Mouse (Mus musculus) hindbrain, embryonic 11.5 days (tissue): ENCODE results near the gene Kcnma1. TPM values are rescaled to one million over a fixed set of nuclear protein-coding genes. Genes with fewer than 3 reads are reported as not detected.

Source experiments
- ATAC-seq: fragments of 200-750 bp; cut with Nextera tagmentation; 2 replicates; pipeline ENCODE4 v1.8.0; 2017; ENCODE audit warnings: mild to moderate bottlenecking, moderate TSS enrichment, moderate library complexity; ENCODE audit not compliant: low FRiP score
- DNase-seq: peaks from one replicate; pipeline ENCODE4 v3.0.0-alpha.2; 2015; ENCODE audit warnings: low spot score
- H3K27ac ChIP-seq: fragments of 300-500 bp; sonication (generic); 2 replicates; pipeline ENCODE4 v1.5.1; 2014; ENCODE audit warnings: mild to moderate bottlenecking, low read depth, low read length
- H3K27me3 ChIP-seq: fragments of 300-500 bp; sonication (generic); 2 replicates; pipeline ENCODE4 v1.6.1; 2014; ENCODE audit warnings: mild to moderate bottlenecking, low read length, moderate library complexity, mixed read lengths; ENCODE audit not compliant: control insufficient read depth, insufficient read depth
- H3K36me3 ChIP-seq: fragments of 300-500 bp; sonication (generic); 2 replicates; pipeline ENCODE4 v1.6.1; 2014; ENCODE audit warnings: mild to moderate bottlenecking, low read length, moderate library complexity, mixed read lengths; ENCODE audit not compliant: control insufficient read depth, insufficient read depth
- H3K4me1 ChIP-seq: fragments of 300-500 bp; sonication (generic); replicated peaks from 2 replicates; pipeline ENCODE4 v1.6.1; 2014; ENCODE audit warnings: low read length, mixed read lengths; ENCODE audit not compliant: control insufficient read depth, insufficient read depth
- H3K4me2 ChIP-seq: fragments of 300-500 bp; sonication (generic); replicated peaks from 2 replicates; pipeline ENCODE4 v1.6.1; 2014; ENCODE audit warnings: mild to moderate bottlenecking, low read depth, low read length
- H3K4me3 ChIP-seq: fragments of 300-500 bp; sonication (generic); 2 replicates; pipeline ENCODE4 v1.5.1; 2014; ENCODE audit warnings: low read depth, low read length
- H3K9ac ChIP-seq: fragments of 300-500 bp; sonication (generic); 2 replicates; pipeline ENCODE4 v1.6.1; 2014; ENCODE audit warnings: low read depth, low read length
- H3K9me3 ChIP-seq: fragments of 300-500 bp; sonication (generic); 2 replicates; pipeline ENCODE4 v1.6.1; 2016; ENCODE audit warnings: low read length; ENCODE audit not compliant: control insufficient read depth
- WGBS: fragments of 180-500 bp; shearing (Covaris S2); extraction: QIAGEN DNeasy Blood & Tissue Kit; methylation state at CpG from one replicate; pipeline ENCODE4 v1.1.7; 2014; 5-methylcytosine and 5-hydroxymethylcytosine counted together
- polyA plus RNA-seq: library from polyadenylated mRNA; unstranded; fragments of >200 nt; fragmentation: Nextera tagmentation; extraction: Ambion mirVana; gene quantifications from 2 replicates; pipeline ENCODE4 v1.2.1, GENCODE M21; 2014

The Kcnma1 gene
- polyA plus RNA-seq, 1 experiment from 2014 or later: 1.8 TPM

DNA sequence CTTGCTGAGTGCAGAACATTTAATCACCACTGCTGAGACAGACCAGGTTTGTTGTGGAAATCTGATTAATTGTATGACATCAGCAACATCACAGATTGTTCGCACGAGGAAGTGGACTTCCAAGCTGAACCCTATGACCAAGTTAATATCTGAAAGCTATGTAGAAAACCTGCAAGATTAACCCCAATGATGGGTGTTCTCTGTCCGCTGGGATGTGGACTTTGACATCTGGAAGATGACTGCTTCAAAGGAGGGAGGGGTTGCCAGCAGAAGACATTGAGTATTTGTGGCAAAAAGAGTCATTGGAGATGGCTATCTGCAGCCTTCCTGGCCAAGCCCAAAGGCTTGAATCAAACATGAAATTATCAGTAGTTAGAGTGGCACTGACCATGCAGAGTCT is 480.9 kb downstream of the Kcnma1 start:
- WGBS: 86% methylated on average over 3 of the region's 3 CpGs

DNA sequence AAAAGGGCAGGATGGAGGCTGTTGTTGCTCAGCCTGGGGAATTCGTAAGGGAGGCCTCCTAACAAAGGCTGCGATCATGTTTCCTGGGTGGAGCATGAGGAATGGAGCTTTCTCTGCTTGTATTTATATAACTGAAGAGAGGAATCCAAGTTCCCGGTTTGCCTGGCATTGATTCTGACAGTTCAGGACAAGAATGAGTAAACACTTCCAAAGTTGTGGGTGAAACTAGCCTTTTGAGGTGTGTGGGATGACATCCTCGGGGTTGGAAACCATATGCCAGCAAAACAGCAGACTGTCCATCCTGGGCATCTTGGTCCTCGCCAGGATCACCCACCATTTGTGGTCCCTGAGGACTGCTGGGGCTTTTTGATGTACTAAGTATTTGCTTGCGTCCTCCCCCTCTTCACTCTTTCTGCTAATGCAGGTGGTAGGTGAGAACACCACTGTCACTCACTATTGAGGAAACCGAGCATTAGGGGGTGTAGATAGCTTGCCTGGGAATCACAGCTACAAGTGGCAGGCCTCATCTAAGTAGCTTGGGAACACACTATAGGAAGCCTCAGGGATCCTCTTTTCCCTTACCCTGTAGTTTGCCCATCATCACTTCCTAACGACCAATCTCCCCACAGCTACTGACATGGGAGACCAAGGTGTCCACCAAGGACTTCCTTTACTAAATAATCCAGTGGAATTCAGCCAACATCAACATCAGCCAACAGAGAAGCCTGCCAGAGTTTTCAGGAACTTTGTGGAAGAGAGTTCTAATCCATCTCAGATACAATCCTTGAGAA is 482.4 kb downstream of the Kcnma1 start:
- no peaks in the 10 kb centered on the region for H3K9me3 ChIP-seq
- no peaks in the 10 kb centered on the region for H3K27me3 ChIP-seq
- DNase-seq: no peak
- no peak overlapping the region for H3K9ac ChIP-seq
- no peak overlapping the region for H3K4me2 ChIP-seq
- 81% methylated on average over 8 of the region's 8 CpGs for WGBS
- H3K4me1 ChIP-seq: no peaks in the 10 kb centered on the region
- H3K4me3 ChIP-seq: no peak overlapping the region
- H3K27ac ChIP-seq: no peak overlapping the region
- ATAC-seq: no peak
- H3K36me3 ChIP-seq: no peaks in the 10 kb centered on the region

More for the DNA sequence above, 480.9 kb downstream of the Kcnma1 start:
- no peak for DNase-seq
- H3K4me2 ChIP-seq: no peak overlapping the region
- no peak overlapping the region for H3K4me3 ChIP-seq
- H3K27ac ChIP-seq: no peak overlapping the region
- no peaks in the 10 kb centered on the region for H3K36me3 ChIP-seq
- no peaks in the 10 kb centered on the region for H3K9me3 ChIP-seq
- H3K27me3 ChIP-seq: no peaks in the 10 kb centered on the region
- H3K9ac ChIP-seq: no peak overlapping the region
- ATAC-seq: no peak
- no peaks in the 10 kb centered on the region for H3K4me1 ChIP-seq

DNA sequence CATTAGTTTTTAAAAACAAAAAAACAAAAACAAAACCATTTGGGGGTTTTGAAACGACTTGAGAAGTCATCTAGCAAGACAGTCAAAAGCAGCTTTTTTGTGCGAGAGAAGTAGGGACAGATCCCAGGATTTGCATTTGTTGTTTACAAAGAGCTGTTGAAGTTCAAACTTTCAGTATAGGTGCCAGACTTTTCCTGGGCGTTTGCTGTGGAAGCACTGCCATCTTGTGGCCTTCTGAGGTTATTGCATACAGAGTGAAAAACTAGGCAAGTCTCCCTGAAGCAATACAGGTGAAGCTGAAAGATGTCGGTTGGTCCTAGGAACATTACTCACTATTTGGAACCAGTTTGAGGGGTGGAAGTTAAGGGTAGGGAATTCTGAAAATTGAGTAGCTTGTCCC is 484.6 kb downstream of the Kcnma1 start:
- Histone ChIP-seq H3K4me2 (no peak overlapping the region), H3K9ac (no peak overlapping the region), H3K9me3 (no peaks in the 10 kb centered on the region), H3K27ac (no peak overlapping the region), H3K4me3 (no peak overlapping the region), H3K27me3 (no peaks in the 10 kb centered on the region), H3K36me3 (no peaks in the 10 kb centered on the region), H3K4me1 (no peaks in the 10 kb centered on the region)
- no peak for ATAC-seq
- DNase-seq: peak; percentile 77
- WGBS: 14% methylated on average over 4 of the region's 4 CpGs

DNA sequence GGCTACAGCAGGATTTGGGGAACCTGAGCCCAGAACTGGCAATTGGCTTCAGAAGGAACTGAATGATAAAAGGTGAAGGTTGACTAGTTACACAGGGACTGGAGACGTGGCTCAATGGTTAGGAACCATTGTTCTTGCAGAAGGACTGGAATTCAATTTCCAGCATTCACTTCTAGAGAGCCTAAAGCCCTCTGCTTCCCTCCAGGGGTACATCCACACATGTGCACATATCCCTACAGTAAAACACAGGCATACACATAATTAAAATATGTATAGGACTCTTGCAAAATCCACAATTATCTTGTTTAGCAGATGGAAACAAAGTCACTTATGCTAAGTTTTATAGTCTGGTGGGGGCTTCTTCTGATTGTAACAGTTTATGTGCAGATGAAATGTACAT is 485.1 kb downstream of the Kcnma1 start:
- Histone ChIP-seq H3K4me1 (no peaks in the 10 kb centered on the region), H3K4me2 (no peak overlapping the region), H3K9me3 (no peaks in the 10 kb centered on the region), H3K27me3 (no peaks in the 10 kb centered on the region), H3K4me3 (no peak overlapping the region), H3K27ac (no peak overlapping the region), H3K36me3 (no peaks in the 10 kb centered on the region), H3K9ac (no peak overlapping the region)
- ATAC-seq: no peak
- WGBS: 64% methylated on average over 1 of the region's 1 CpGs
- DNase-seq: no peak

DNA sequence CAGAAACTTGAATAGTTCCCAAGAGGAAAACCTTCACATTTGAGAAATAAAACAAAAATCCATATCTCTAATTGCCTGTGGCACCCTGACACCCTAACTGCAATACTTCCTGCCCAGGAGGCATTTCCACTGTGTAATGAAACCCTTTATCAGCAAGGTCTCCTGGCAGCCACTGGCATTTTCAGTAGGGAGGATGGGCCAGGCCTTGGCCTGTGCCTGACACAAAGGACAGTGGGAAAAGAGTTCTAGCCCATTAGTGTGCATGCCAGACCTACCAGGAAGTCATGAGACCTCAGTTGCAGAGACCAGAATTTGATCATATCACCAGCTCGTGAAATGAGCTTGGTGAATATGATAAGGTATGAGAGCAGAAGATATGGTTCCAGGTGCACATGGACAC is 488.4 kb downstream of the Kcnma1 start:
- Histone ChIP-seq H3K9me3 (no peaks in the 10 kb centered on the region), H3K4me2 (no peak overlapping the region), H3K9ac (no peak overlapping the region), H3K27me3 (no peaks in the 10 kb centered on the region), H3K4me1 (no peaks in the 10 kb centered on the region), H3K4me3 (no peak overlapping the region), H3K36me3 (no peaks in the 10 kb centered on the region), H3K27ac (no peak overlapping the region)
- WGBS: 93% methylated on average over 1 of the region's 1 CpGs
- DNase-seq (no peak), ATAC-seq (no peak)

DNA sequence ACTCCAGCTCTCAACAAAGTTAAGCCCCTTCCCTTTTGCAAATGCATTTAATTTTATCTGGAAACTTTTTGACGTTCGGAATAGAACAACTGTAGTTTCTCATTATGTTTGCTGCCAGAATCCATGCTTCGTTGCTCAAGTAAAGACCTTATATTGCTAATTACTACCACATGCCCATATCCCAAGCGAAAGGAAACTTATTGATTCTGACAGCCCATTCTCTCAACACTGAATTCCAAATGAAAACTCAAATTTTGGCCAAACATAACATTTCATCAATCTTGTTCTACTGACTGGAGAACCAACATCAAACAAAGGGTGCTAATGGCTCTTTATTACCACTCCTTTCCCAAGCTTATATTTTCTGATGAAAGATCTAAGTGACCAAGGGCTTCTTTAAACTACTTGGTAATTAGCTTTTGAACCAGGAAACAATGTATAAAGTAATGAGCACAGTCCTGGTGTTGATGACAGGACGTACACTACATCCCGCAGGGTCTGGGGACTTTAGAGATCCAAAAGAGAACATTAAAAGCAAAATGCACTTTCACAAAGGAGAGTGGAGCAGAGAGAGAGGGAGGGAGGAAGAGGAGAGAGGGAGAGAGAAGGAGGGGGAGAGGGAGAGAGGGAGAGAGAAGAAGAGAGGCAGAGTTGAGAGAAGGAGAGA is 490.3 kb downstream of the Kcnma1 start:
- H3K4me1 ChIP-seq: no peaks in the 10 kb centered on the region
- no peaks in the 10 kb centered on the region for H3K36me3 ChIP-seq
- H3K9me3 ChIP-seq: no peaks in the 10 kb centered on the region
- WGBS: 76% methylated on average over 6 of the region's 6 CpGs
- DNase-seq (peak; percentile 14), ATAC-seq (no peak)
- no peak overlapping the region for H3K4me3 ChIP-seq
- H3K27ac ChIP-seq: no peak overlapping the region
- no peak overlapping the region for H3K9ac ChIP-seq
- H3K27me3 ChIP-seq: no peaks in the 10 kb centered on the region
- no peak overlapping the region for H3K4me2 ChIP-seq

DNA sequence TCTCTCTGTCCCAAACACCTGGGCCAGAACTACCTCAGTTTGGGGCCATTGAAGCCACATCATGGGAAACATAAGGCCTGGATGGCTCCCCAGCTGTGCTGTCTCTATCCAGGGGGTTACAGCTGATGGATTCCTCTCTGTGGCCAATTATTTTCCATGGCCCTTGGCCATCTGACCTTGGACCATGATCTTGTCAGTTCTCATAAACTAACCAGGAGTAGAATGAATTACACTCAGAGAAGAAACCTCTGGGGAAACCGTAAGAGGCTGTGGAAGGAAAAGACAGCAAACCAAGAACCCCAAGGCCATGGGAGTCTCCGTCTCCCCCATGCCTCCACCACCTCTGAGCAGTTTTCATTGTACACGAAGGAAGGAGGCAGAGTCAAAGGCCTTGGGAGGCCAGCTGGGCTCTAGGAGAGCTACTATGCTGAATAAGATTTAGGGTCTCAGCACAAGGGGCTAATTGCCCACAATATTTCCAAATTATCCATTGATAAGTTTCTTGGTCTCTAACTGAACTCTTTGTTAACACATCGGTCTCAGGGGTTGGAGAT is 491.6 kb downstream of the Kcnma1 start:
- no peaks in the 10 kb centered on the region for H3K36me3 ChIP-seq
- no peaks in the 10 kb centered on the region for H3K9me3 ChIP-seq
- DNase-seq (no peak), ATAC-seq (no peak)
- H3K4me1 ChIP-seq: no peaks in the 10 kb centered on the region
- no peak overlapping the region for H3K27ac ChIP-seq
- H3K4me2 ChIP-seq: no peak overlapping the region
- H3K4me3 ChIP-seq: no peak overlapping the region
- no peak overlapping the region for H3K9ac ChIP-seq
- WGBS: 69% methylated on average over 4 of the region's 4 CpGs
- no peaks in the 10 kb centered on the region for H3K27me3 ChIP-seq

DNA sequence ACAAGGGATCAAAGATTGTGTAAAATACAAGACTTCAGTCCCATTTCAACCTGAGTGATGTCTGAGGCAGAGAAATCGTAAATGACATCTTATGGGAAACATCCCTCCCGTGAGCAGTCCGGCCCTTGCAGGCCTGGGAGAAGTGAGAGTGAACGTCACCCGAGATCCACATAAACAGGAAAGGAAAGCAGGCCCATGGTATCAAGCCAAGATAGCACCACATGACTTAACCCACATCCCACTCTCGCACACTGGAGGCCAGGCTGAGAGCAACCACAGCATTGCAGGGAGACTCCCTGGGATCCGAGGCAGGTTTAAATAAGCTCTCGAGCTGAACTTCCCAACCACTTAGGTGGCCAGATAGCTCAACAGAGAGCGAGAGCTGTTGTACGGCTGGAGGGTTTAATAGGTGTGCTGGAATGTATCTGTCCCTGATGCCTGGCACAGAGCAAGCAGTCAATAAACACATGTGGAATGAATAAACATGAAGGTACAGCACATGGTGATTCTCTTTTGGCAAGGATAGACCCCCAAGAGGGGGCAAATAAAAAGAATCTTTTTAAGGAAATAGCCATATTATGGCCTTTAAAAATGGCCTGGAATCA is 493.1 kb downstream of the Kcnma1 start:
- ATAC-seq: no peak
- 73% methylated on average over 10 of the region's 10 CpGs for WGBS
- no peaks in the 10 kb centered on the region for H3K27me3 ChIP-seq
- H3K9ac ChIP-seq: no peak overlapping the region
- no peak overlapping the region for H3K4me3 ChIP-seq
- DNase-seq: no peak
- no peak overlapping the region for H3K27ac ChIP-seq
- H3K4me1 ChIP-seq: no peaks in the 10 kb centered on the region
- no peaks in the 10 kb centered on the region for H3K36me3 ChIP-seq
- H3K9me3 ChIP-seq: no peaks in the 10 kb centered on the region
- no peak overlapping the region for H3K4me2 ChIP-seq
